8 mouse cellular contexts compared by ENCODE assay signal in the genomic region with DNA sequence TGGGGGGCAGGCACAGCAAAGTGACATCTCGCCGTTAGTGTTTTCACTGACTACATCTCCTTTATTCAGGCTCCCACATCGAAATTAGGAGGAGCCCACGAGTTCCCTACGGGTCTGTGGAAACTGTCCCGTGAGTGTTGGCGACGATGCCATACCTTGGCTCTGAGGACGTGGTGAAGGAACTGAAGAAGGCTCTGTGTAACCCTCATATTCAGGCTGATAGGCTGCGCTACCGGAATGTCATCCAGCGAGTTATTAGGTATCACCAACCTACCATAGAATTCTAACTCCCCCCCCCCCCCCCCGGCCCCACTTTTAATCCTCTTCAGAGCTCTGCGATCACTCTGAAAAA. TPM values are rescaled to one million over a fixed set of nuclear protein-coding genes. Genes with fewer than 3 reads are reported as not detected.
DNase-seq lines count a peak whose midpoint lies in the region; ATAC-seq and TF ChIP-seq lines count a peak whose summit lies in the region.

No protein-coding gene starts in this region.

- H3K36me3 ChIP-seq in heart, embryonic 13.5 days: peaks cover 46% of the 10 kb centered on the region
- H3K36me3 ChIP-seq in MEL (ENCODE audit: control insufficient read depth in 1 of 2, insufficient read depth in 2 of 2, low read length in 2 of 2): peaks cover 0 to 13% of the 10 kb centered on the region in 2 experiments
- H3K36me3 ChIP-seq in hindbrain, embryonic 10.5 days: peaks cover 37% of the 10 kb centered on the region

- no peak for TF ChIP-seq CTCF in MEL (IDR thresholded peaks at IDR 0.05 in 2 of 3, conservative IDR thresholded peaks at IDR 0.05 in 1 of 3; ENCODE audit: control insufficient read depth in 1 of 3, insufficient read depth in 1 of 3, low read depth in 2 of 3, low read length in 3 of 3, poor library complexity in 1 of 3, severe bottlenecking in 1 of 3)

- TF ChIP-seq POLR2A in MEL (IDR thresholded peaks at IDR 0.05; ENCODE audit: control insufficient read depth in 1 of 2, insufficient read depth in 1 of 2, low read depth in 1 of 2, low read length in 2 of 2, poor library complexity in 1 of 2): no peak

- H3K9ac ChIP-seq in heart, embryonic 13.5 days: peak overlapping the region; percentile 95
- H3K9ac ChIP-seq in MEL (ENCODE audit: control insufficient read depth, low read depth, low read length, poor library complexity, severe bottlenecking): peak overlapping the region; percentile 100

- ATAC-seq in heart, embryonic 13.5 days (ENCODE audit: extremely low read depth, insufficient number of reproducible peaks, low FRiP score, low TSS enrichment): 0 out of 2 replicates have a peak, but pooled peaks have one; percentile 18
- ATAC-seq in megakaryocyte-erythroid progenitor cell, adult 5-6 weeks (replicated peaks; ENCODE audit: low FRiP score, low TSS enrichment, poor library complexity, severe bottlenecking): peak; percentile 55

- H3K27ac ChIP-seq in heart, embryonic 13.5 days (replicated peaks): peak overlapping the region; percentile 97
- peak overlapping the region; percentile 97 for H3K27ac ChIP-seq in MEL (ENCODE audit: control insufficient read depth, low read depth, low read length)
- peak overlapping the region; percentile 94 for H3K27ac ChIP-seq in hindbrain, embryonic 10.5 days

- no peaks in the 10 kb centered on the region for H3K27me3 ChIP-seq in heart, embryonic 13.5 days (replicated peaks)
- H3K27me3 ChIP-seq in MEL (ENCODE audit: control insufficient read depth in 1 of 2, insufficient read depth in 2 of 2, low read length in 2 of 2): no peaks in the 10 kb centered on the region
- no peaks in the 10 kb centered on the region for H3K27me3 ChIP-seq in hindbrain, embryonic 10.5 days (ENCODE audit: insufficient read depth, poor library complexity, severe bottlenecking)

- H3K9me3 ChIP-seq in heart, embryonic 13.5 days: no peaks in the 10 kb centered on the region
- no peaks in the 10 kb centered on the region for H3K9me3 ChIP-seq in MEL (replicated peaks; ENCODE audit: insufficient read depth, low read length)
- no peaks in the 10 kb centered on the region for H3K9me3 ChIP-seq in hindbrain, embryonic 10.5 days

- TF ChIP-seq RAD21 in MEL (IDR thresholded peaks at IDR 0.05; ENCODE audit: low read depth, low read length): no peak

- peaks cover 17% of the 10 kb centered on the region for H3K4me1 ChIP-seq in heart, embryonic 13.5 days
- peaks cover 4 to 6% of the 10 kb centered on the region in 2 experiments; a peak in 3 of 4 replicates for H3K4me1 ChIP-seq in MEL (ENCODE audit: control insufficient read depth in 1 of 2, insufficient read depth in 2 of 2, low read length in 2 of 2)
- H3K4me1 ChIP-seq in hindbrain, embryonic 10.5 days (replicated peaks): peaks cover 20% of the 10 kb centered on the region

- no peak for TF ChIP-seq EP300 in MEL (IDR thresholded peaks at IDR 0.05; ENCODE audit: low read depth in 1 of 2, low read length in 2 of 2)

- WGBS in heart, embryonic 13.5 days: under 1% methylated on average over 14 of the region's 14 CpGs
- 3% methylated on average over 14 of the region's 14 CpGs for WGBS in hindbrain, embryonic 10.5 days

- H3K79me2 ChIP-seq in MEL (ENCODE audit: control insufficient read depth, insufficient read depth, low read length, poor library complexity): peaks cover 19% of the 10 kb centered on the region

- H3K4me3 ChIP-seq in heart, embryonic 13.5 days: peak overlapping the region; percentile 67
- H3K4me3 ChIP-seq in MEL (ENCODE audit: control insufficient read depth in 1 of 2, insufficient read depth in 1 of 2, low read depth in 2 of 2, low read length in 2 of 2): peak overlapping the region; percentile 83 to 100
- H3K4me3 ChIP-seq in hindbrain, embryonic 10.5 days: peak overlapping the region; percentile 81

- H3K4me2 ChIP-seq in heart, embryonic 13.5 days: peak overlapping the region; percentile 78

- no peak for DNase-seq in heart, adult 9 months (ENCODE audit: low spot score in 2 of 2)
- DNase-seq in MEL (ENCODE audit: low read depth, low spot score): no peak
- DNase-seq in hindbrain, embryonic 10.5 days (ENCODE audit: low spot score): no peak
- DNase-seq in adrenal gland, postnatal 25 days: no peak
- no peak for DNase-seq in layer of hippocampus, postnatal 25 days (ENCODE audit: extremely low spot score in 1 of 2, low spot score in 1 of 2)
- DNase-seq in thymus, adult 18-20 months: no peak

TF ChIP-seq in MEL, 35 proteins besides CTCF, POLR2A, EP300 and RAD21:
- TF ChIP-seq MAZ (IDR thresholded peaks at IDR 0.05; ENCODE audit: low read depth, low read length): no peak
- no peak for TF ChIP-seq MYC (IDR thresholded peaks at IDR 0.05; ENCODE audit: low read depth, low read length)
- peak; percentile 6; the same call in 1 of the 2 replicates for TF ChIP-seq SMC3 (IDR thresholded peaks at IDR 0.05; ENCODE audit: low read depth, low read length)

RNA-seq across cellular contexts. Expression of a gene that starts 0.4 kb away (rescaled TPM):
- polyA plus RNA-seq in heart, embryonic 13.5 days (2015; fragmentation: Nextera tagmentation; extraction: Ambion mirVana): 0.21 and 0.24 TPM in 2 replicates
- total RNA-seq in MEL (2012; rRNA removed): 0.50 TPM in 1 of 2 replicates, not detected in the other
- polyA plus RNA-seq in MEL (2012; ENCODE audit: insufficient read depth in 1 of 2, insufficient read length in 2 of 2, low read depth in 1 of 2, low replicate concordance in 2 of 2, missing spikeins in 1 of 2): under 1 TPM in 1 of 2 experiments, not detected in 1; 0.14 TPM
- polyA plus RNA-seq in hindbrain, embryonic 10.5 days (2016; fragmentation: Nextera tagmentation; extraction: Ambion mirVana): 0.10 and 0.27 TPM in 2 replicates
- not detected in 2 replicates for total RNA-seq in megakaryocyte-erythroid progenitor cell, adult 5-6 weeks (2014; fragmentation: Nextera tagmentation)
- total RNA-seq in megakaryocyte-erythroid progenitor cell, adult 5-6 weeks (2017): not detected in 2 replicates
- 0.21 TPM in 1 of 2 replicates, not detected in the other for total RNA-seq in adrenal gland, postnatal 25 days (2021)
- total RNA-seq in layer of hippocampus, postnatal 25 days (2021): under 1 TPM in 1 of 2 experiments, not detected in 1; 0.31 TPM

RNA-seq across cellular contexts. Expression of a gene that starts 0.5 kb away (rescaled TPM):
- 14.5 and 16.2 TPM in 2 replicates for polyA plus RNA-seq in heart, embryonic 13.5 days (2015; fragmentation: Nextera tagmentation; extraction: Ambion mirVana)
- 14.2 and 15.1 TPM in 2 replicates for total RNA-seq in MEL (2012; rRNA removed)
- 10 to 100 TPM in 1 of 2 experiments, not detected in 1; 20.2 TPM for polyA plus RNA-seq in MEL (2012; ENCODE audit: insufficient read depth in 1 of 2, insufficient read length in 2 of 2, low read depth in 1 of 2, low replicate concordance in 2 of 2, missing spikeins in 1 of 2)
- polyA plus RNA-seq in hindbrain, embryonic 10.5 days (2016; fragmentation: Nextera tagmentation; extraction: Ambion mirVana): 21.7 and 22.1 TPM in 2 replicates
- total RNA-seq in megakaryocyte-erythroid progenitor cell, adult 5-6 weeks (2014; fragmentation: Nextera tagmentation): 14.9 and 22.2 TPM in 2 replicates
- total RNA-seq in megakaryocyte-erythroid progenitor cell, adult 5-6 weeks (2017): 14.6 and 28.8 TPM in 2 replicates
- 19.6 and 23.5 TPM in 2 replicates for total RNA-seq in adrenal gland, postnatal 25 days (2021)
- total RNA-seq in layer of hippocampus, postnatal 25 days (2021): 10 to 100 TPM; 15.3 to 18.6 TPM

RNA-seq across cellular contexts. Expression of a gene that starts 0.5 kb away (rescaled TPM):
- polyA plus RNA-seq in heart, embryonic 13.5 days (2015; fragmentation: Nextera tagmentation; extraction: Ambion mirVana): 15.4 and 16.8 TPM in 2 replicates
- total RNA-seq in MEL (2012; rRNA removed): 9.8 and 11.2 TPM in 2 replicates
- 10 to 100 TPM in 1 of 2 experiments, not detected in 1; 25.3 TPM for polyA plus RNA-seq in MEL (2012; ENCODE audit: insufficient read depth in 1 of 2, insufficient read length in 2 of 2, low read depth in 1 of 2, low replicate concordance in 2 of 2, missing spikeins in 1 of 2)
- 29.3 and 40.6 TPM in 2 replicates for polyA plus RNA-seq in hindbrain, embryonic 10.5 days (2016; fragmentation: Nextera tagmentation; extraction: Ambion mirVana)
- 17.9 and 25.4 TPM in 2 replicates for total RNA-seq in megakaryocyte-erythroid progenitor cell, adult 5-6 weeks (2014; fragmentation: Nextera tagmentation)
- 8.3 and 9.8 TPM in 2 replicates for total RNA-seq in megakaryocyte-erythroid progenitor cell, adult 5-6 weeks (2017)
- total RNA-seq in adrenal gland, postnatal 25 days (2021): 11.3 and 13.4 TPM in 2 replicates
- total RNA-seq in layer of hippocampus, postnatal 25 days (2021): 1 to 10 TPM; 8.5 to 9.3 TPM

RNA-seq across cellular contexts. Expression of a gene that starts 18.4 kb away (rescaled TPM):
- 8.7 and 9.9 TPM in 2 replicates for polyA plus RNA-seq in heart, embryonic 13.5 days (2015; fragmentation: Nextera tagmentation; extraction: Ambion mirVana)
- 16.7 and 17.8 TPM in 2 replicates for total RNA-seq in MEL (2012; rRNA removed)
- polyA plus RNA-seq in MEL (2012; ENCODE audit: insufficient read depth in 1 of 2, insufficient read length in 2 of 2, low read depth in 1 of 2, low replicate concordance in 2 of 2, missing spikeins in 1 of 2): 10 to 100 TPM in 1 of 2 experiments, not detected in 1; 28.7 TPM
- polyA plus RNA-seq in hindbrain, embryonic 10.5 days (2016; fragmentation: Nextera tagmentation; extraction: Ambion mirVana): 10.4 and 10.7 TPM in 2 replicates
- 98.1 and 127 TPM in 2 replicates for total RNA-seq in megakaryocyte-erythroid progenitor cell, adult 5-6 weeks (2014; fragmentation: Nextera tagmentation)
- total RNA-seq in megakaryocyte-erythroid progenitor cell, adult 5-6 weeks (2017): 64.3 and 69.2 TPM in 2 replicates
- total RNA-seq in adrenal gland, postnatal 25 days (2021): 135 and 139 TPM in 2 replicates
- 100 to 1,000 TPM; 108 to 115 TPM for total RNA-seq in layer of hippocampus, postnatal 25 days (2021)

RNA-seq across cellular contexts. Expression of a gene that starts 22.6 kb away (rescaled TPM):
- polyA plus RNA-seq in heart, embryonic 13.5 days (2015; fragmentation: Nextera tagmentation; extraction: Ambion mirVana): 0.22 TPM in 1 of 2 replicates, not detected in the other
- total RNA-seq in MEL (2012; rRNA removed): not detected in 2 replicates
- polyA plus RNA-seq in MEL (2012; ENCODE audit: insufficient read depth in 1 of 2, insufficient read length in 2 of 2, low read depth in 1 of 2, low replicate concordance in 2 of 2, missing spikeins in 1 of 2): under 1 TPM in 1 of 2 experiments, not detected in 1; 0.11 TPM
- 0.21 TPM in 1 of 2 replicates, not detected in the other for polyA plus RNA-seq in hindbrain, embryonic 10.5 days (2016; fragmentation: Nextera tagmentation; extraction: Ambion mirVana)
- total RNA-seq in megakaryocyte-erythroid progenitor cell, adult 5-6 weeks (2014; fragmentation: Nextera tagmentation): 6.4 and 10.1 TPM in 2 replicates
- total RNA-seq in megakaryocyte-erythroid progenitor cell, adult 5-6 weeks (2017): 4.0 and 9.3 TPM in 2 replicates
- 0.70 TPM in 1 of 2 replicates, not detected in the other for total RNA-seq in adrenal gland, postnatal 25 days (2021)
- 1 to 10 TPM; 1.5 to 1.6 TPM for total RNA-seq in layer of hippocampus, postnatal 25 days (2021)
